Mouse (Mus musculus) forebrain, embryonic 11.5 days (tissue): ENCODE measurements around the gene Gm10642. TPM values are rescaled to one million over a fixed set of nuclear protein-coding genes. Genes with fewer than 3 reads are reported as not detected.

ENCODE experiments used
- ATAC-seq: fragments of 200-750 bp; cut with Nextera tagmentation; replicated peaks from 2 replicates; pipeline ENCODE4 v1.8.0; 2017; ENCODE audit warnings: moderate TSS enrichment; ENCODE audit not compliant: low FRiP score
- DNase-seq: peaks from one replicate; pipeline ENCODE4 v3.0.0-alpha.2; 2017; ENCODE audit warnings: low spot score
- H3K27ac ChIP-seq: fragments of 300-500 bp; sonication (generic); 2 replicates; pipeline ENCODE4 v1.5.1; 2014; ENCODE audit warnings: low read depth, low read length
- H3K27me3 ChIP-seq: fragments of 300-500 bp; sonication (generic); 2 replicates; pipeline ENCODE4 v1.6.1; 2014; ENCODE audit warnings: mild to moderate bottlenecking, low read length, mixed read lengths; ENCODE audit not compliant: control insufficient read depth, insufficient read depth
- H3K36me3 ChIP-seq: fragments of 300-500 bp; sonication (generic); 2 replicates; pipeline ENCODE4 v1.6.1; 2014; ENCODE audit warnings: mild to moderate bottlenecking, low read length, moderate library complexity, mixed read lengths; ENCODE audit not compliant: control insufficient read depth, insufficient read depth
- H3K4me1 ChIP-seq: fragments of 300-500 bp; sonication (generic); replicated peaks from 2 replicates; pipeline ENCODE4 v1.6.1; 2014; ENCODE audit warnings: low read length, mixed read lengths; ENCODE audit not compliant: control insufficient read depth, insufficient read depth
- H3K4me2 ChIP-seq: fragments of 300-500 bp; sonication (generic); 2 replicates; pipeline ENCODE4 v1.6.1; 2014; ENCODE audit warnings: low read depth, mild to moderate bottlenecking, low read length, moderate library complexity, mixed read lengths; ENCODE audit not compliant: severe bottlenecking
- H3K4me3 ChIP-seq: fragments of 300-500 bp; sonication (generic); 2 replicates; pipeline ENCODE4 v1.5.1; 2014; ENCODE audit warnings: low read depth, low read length
- H3K9ac ChIP-seq: fragments of 300-500 bp; sonication (generic); 2 replicates; pipeline ENCODE4 v1.6.1; 2014; ENCODE audit warnings: low read length
- H3K9me3 ChIP-seq: fragments of 300-500 bp; sonication (generic); 2 replicates; pipeline ENCODE4 v1.6.1; 2016; ENCODE audit warnings: low read length, mixed read lengths; ENCODE audit not compliant: control insufficient read depth
- WGBS: fragments of 180-500 bp; shearing (Covaris S2); extraction: QIAGEN DNeasy Blood & Tissue Kit; methylation state at CpG from one replicate; pipeline ENCODE4 v1.1.7; 2014; 5-methylcytosine and 5-hydroxymethylcytosine counted together
- polyA plus RNA-seq: library from polyadenylated mRNA; unstranded; fragments of >200 nt; fragmentation: Nextera tagmentation; extraction: Ambion mirVana; gene quantifications from 2 replicates; pipeline ENCODE4 v1.2.1, GENCODE M21; 2014

Gm10642 gene
- polyA plus RNA-seq, 1 experiment from 2014 or later: 0.56 TPM

DNA sequence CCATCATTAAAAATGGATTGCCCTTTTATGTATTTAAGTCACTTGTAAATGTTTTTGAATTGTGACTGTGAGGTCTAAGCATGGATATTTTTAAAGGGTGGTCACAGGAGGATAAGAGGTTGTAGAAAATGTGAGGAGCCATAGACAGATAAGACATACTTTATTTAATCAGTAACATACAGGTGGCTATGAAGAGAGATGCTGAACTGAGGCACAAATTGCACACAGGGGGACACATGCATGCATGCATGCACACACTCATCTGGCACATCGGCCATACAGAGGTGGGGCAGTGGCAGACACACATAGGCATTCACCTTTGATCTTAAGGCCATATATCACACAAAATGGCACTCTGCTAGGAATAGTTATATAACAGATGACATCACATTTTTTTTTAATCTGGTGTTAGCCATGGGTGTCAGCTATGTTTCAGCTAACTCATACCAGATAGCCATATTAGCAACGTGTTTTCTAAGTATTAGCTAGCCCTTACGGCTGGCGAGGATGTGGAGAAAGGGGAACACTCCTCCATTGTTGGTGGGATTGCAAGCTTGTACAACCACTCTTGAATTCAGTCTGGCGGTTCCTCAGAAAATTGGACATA, 47.6 kb downstream of the Gm10642 start:
- WGBS: 93% methylated on average over 5 of the region's 5 CpGs
- no peaks in the 10 kb centered on the region for H3K4me1 ChIP-seq
- ATAC-seq (no peak), DNase-seq (no peak)
- no peak overlapping the region for H3K4me3 ChIP-seq
- H3K9ac ChIP-seq: no peak overlapping the region
- no peak overlapping the region for H3K4me2 ChIP-seq
- no peaks in the 10 kb centered on the region for H3K9me3 ChIP-seq
- no peaks in the 10 kb centered on the region for H3K36me3 ChIP-seq
- no peak overlapping the region for H3K27ac ChIP-seq
- H3K27me3 ChIP-seq: no peaks in the 10 kb centered on the region

- WGBS: 94% methylated on average over 1 of the region's 1 CpGs
- no peak for ATAC-seq
- no peak overlapping the region for H3K4me2 ChIP-seq
These were observed 50.4 kb downstream of the Gm10642 start for GRCm38 (mm10) chr9:70706444-70706843.

More at GRCm38 (mm10) chr9:70706444-70706843, 50.4 kb downstream of the Gm10642 start:
- Histone ChIP-seq H3K9ac (no peak overlapping the region), H3K27me3 (no peaks in the 10 kb centered on the region), H3K4me1 (no peaks in the 10 kb centered on the region), H3K9me3 (no peaks in the 10 kb centered on the region), H3K36me3 (no peaks in the 10 kb centered on the region), H3K27ac (no peak overlapping the region), H3K4me3 (no peak overlapping the region)
- no peak for DNase-seq

Other genes with a start within 250 kb of the Gm10642 start
- 218 and 229 TPM in 2 replicates for gene Ccnb2, start 234.7 kb upstream of the Gm10642 start, polyA plus RNA-seq
- 43.6 and 44.9 TPM in 2 replicates for gene Rnf111, start 152.5 kb upstream of the Gm10642 start, polyA plus RNA-seq
- gene Sltm, start 113.5 kb upstream of the Gm10642 start, polyA plus RNA-seq: 74.7 and 80.2 TPM in 2 replicates
- gene Mindy2, start 923 bp downstream of the Gm10642 start, polyA plus RNA-seq: 11.5 and 12.7 TPM in 2 replicates
- gene Adam10, start 22.7 kb downstream of the Gm10642 start, polyA plus RNA-seq: 56.5 and 61.4 TPM in 2 replicates